Mouse (Mus musculus) liver, adult 2 months (tissue): ENCODE results near the gene Arl9. TPM values are rescaled to one million over a fixed set of nuclear protein-coding genes. Genes with fewer than 3 reads are reported as not detected.
"Not testable (repeated sequence)": the region's sequence is repeated elsewhere in the genome, so short reads cannot be mapped to it uniquely, and the experiment has no call there.

Experiments used
- DNase-seq: peaks from one replicate; pipeline ENCODE4 v3.0.0-alpha.2; 2011; ENCODE audit warnings: low read depth, low spot score; ENCODE audit errors: extremely low read depth
- H3K27ac ChIP-seq: fragments of 200-500 bp; replicated peaks from 2 replicates; pipeline ENCODE4 v1.5.1; 2012; ENCODE audit warnings: low read depth, mild to moderate bottlenecking, control low read depth, inconsistent platforms, low read length; ENCODE audit not compliant: insufficient read depth
- H3K27me3 ChIP-seq: fragments of 200-500 bp; 2 replicates; pipeline ENCODE4 v1.6.1; 2012; ENCODE audit warnings: mild to moderate bottlenecking, moderate library complexity, low read length, inconsistent platforms; ENCODE audit not compliant: control insufficient read depth, insufficient read depth
- H3K36me3 ChIP-seq: fragments of 200-500 bp; 2 replicates; pipeline ENCODE4 v1.6.1; 2012; ENCODE audit warnings: low read length, inconsistent platforms; ENCODE audit not compliant: control insufficient read depth, insufficient read depth
- H3K4me1 ChIP-seq: fragments of 200-500 bp; 2 replicates; pipeline ENCODE4 v1.6.1; 2011; ENCODE audit warnings: low read length; ENCODE audit not compliant: control insufficient read depth, insufficient read depth
- H3K4me3 ChIP-seq: fragments of 200-500 bp; 2 replicates; pipeline ENCODE4 v1.5.1; 2011; ENCODE audit warnings: low read depth, mild to moderate bottlenecking, control low read depth, low read length, moderate library complexity; ENCODE audit not compliant: insufficient read depth
- H3K79me2 ChIP-seq: fragments of 200-500 bp; 2 replicates; pipeline ENCODE4 v1.6.1; 2012; ENCODE audit warnings: inconsistent platforms, mild to moderate bottlenecking, low read length, moderate library complexity; ENCODE audit not compliant: control insufficient read depth, insufficient read depth
- H3K9ac ChIP-seq: fragments of 200-500 bp; 2 replicates; pipeline ENCODE4 v1.6.1; 2012; ENCODE audit warnings: low read depth, mild to moderate bottlenecking, control low read depth, inconsistent platforms, low read length
- CTCF ChIP-seq: fragments of 200-500 bp; IDR thresholded peaks from 2 replicates; pipeline ENCODE4 v1.5.1; 2011; ENCODE audit warnings: low read depth, low read length, control low read depth
- POLR2A ChIP-seq: fragments of 200-500 bp; IDR thresholded peaks from 2 replicates; pipeline ENCODE4 v1.6.1; 2011; ENCODE audit warnings: low read length, control low read depth; ENCODE audit not compliant: insufficient read depth; ENCODE audit errors: extremely low read depth
- WGBS: fragments of 180-500 bp; shearing (Covaris S2); methylation state at CpG from one replicate; pipeline ENCODE4 v1.1.7; 2018; 5-methylcytosine and 5-hydroxymethylcytosine counted together
- polyA plus RNA-seq: library from polyadenylated mRNA; depleted of rRNA; stranded (reverse); fragments of >200 nt; gene quantifications from 2 replicates; pipeline ENCODE4 v1.2.3, GENCODE M21; 2012
- total RNA-seq: library from RNA; depleted of rRNA; stranded (reverse); fragments of >200 nt; gene quantifications from 2 replicates; pipeline ENCODE4 v1.2.3, GENCODE M21; 2014

The Arl9 gene
- total and polyA plus RNA-seq, 2 experiments = 0.33 TPM; not detected in 1

GRCm38 (mm10) chr5:76962545-76962944, 41.3 kb upstream of the Arl9 start:
- Histone ChIP-seq H3K27me3 (no peaks in the 10 kb centered on the region), H3K27ac (no peak overlapping the region), H3K4me3 (no peak overlapping the region), H3K79me2 (peaks cover 4% of the 10 kb centered on the region; the same call in 1 of the 2 replicates), H3K4me1 (no peaks in the 10 kb centered on the region), H3K36me3 (peaks cover 78% of the 10 kb centered on the region), H3K9ac (no peak overlapping the region)
- 86% methylated on average over 11 of the region's 11 CpGs for WGBS
- no peak for TF ChIP-seq CTCF
- TF ChIP-seq POLR2A = no peak
- DNase-seq = no peak

- Histone ChIP-seq H3K4me1 (no peaks in the 10 kb centered on the region), H3K27ac (no peak overlapping the region), H3K9ac (no peak overlapping the region), H3K79me2 (no peaks in the 10 kb centered on the region), H3K36me3 (peaks cover 72% of the 10 kb centered on the region), H3K27me3 (no peaks in the 10 kb centered on the region), H3K4me3 (no peak overlapping the region)
- TF ChIP-seq CTCF (peak; percentile 64), POLR2A (no peak)
- WGBS = 92% methylated on average over 3 of the region's 3 CpGs
- no peak for DNase-seq
These were observed 39.2 kb upstream of the Arl9 start for GRCm38 (mm10) chr5:76964651-76965050.

GRCm38 (mm10) chr5:76969250-76969649, 34.6 kb upstream of the Arl9 start:
- H3K36me3 ChIP-seq = peaks cover 39% of the 10 kb centered on the region
- H3K27me3 ChIP-seq = no peaks in the 10 kb centered on the region
- 47% methylated on average over 5 of the region's 5 CpGs for WGBS
- no peak overlapping the region for H3K9ac ChIP-seq
- no peak overlapping the region for H3K27ac ChIP-seq
- TF ChIP-seq POLR2A (no peak), CTCF (no peak)
- H3K4me3 ChIP-seq = no peak overlapping the region
- DNase-seq = no peak
- H3K4me1 ChIP-seq = peaks cover 8% of the 10 kb centered on the region
- no peaks in the 10 kb centered on the region for H3K79me2 ChIP-seq

- H3K27me3 ChIP-seq, H3K9ac ChIP-seq, H3K27ac ChIP-seq, H3K4me3 ChIP-seq, H3K79me2 ChIP-seq, H3K4me1 ChIP-seq, DNase-seq: not testable (repeated sequence)
- WGBS = 85% methylated on average over 1 of the region's 1 CpGs
- H3K36me3 ChIP-seq = peaks cover 27% of the 10 kb centered on the region
These were observed 32.7 kb upstream of the Arl9 start for GRCm38 (mm10) chr5:76971115-76971514.

GRCm38 (mm10) chr5:76973488-76973887, 30.4 kb upstream of the Arl9 start:
- peak overlapping the region; percentile 99; the same call in 1 of the 2 replicates for H3K4me3 ChIP-seq
- H3K9ac ChIP-seq = peak overlapping the region; percentile 84; the same call in 1 of the 2 replicates
- H3K79me2 ChIP-seq = peaks cover 6% of the 10 kb centered on the region; the same call in 1 of the 2 replicates
- H3K27ac ChIP-seq = no peak overlapping the region
- no peak for TF ChIP-seq POLR2A
- no peak for TF ChIP-seq CTCF
- H3K36me3 ChIP-seq = peaks cover 20% of the 10 kb centered on the region
- H3K27me3 ChIP-seq = no peaks in the 10 kb centered on the region
- no peak for DNase-seq
- H3K4me1 ChIP-seq = peaks cover 9% of the 10 kb centered on the region
- 48% methylated on average over 3 of the region's 3 CpGs for WGBS

GRCm38 (mm10) chr5:76974207-76974553, 29.7 kb upstream of the Arl9 start:
- peak overlapping the region; percentile 99 for H3K4me3 ChIP-seq
- H3K9ac ChIP-seq = peak overlapping the region; percentile 84
- WGBS = under 1% methylated on average over 17 of the region's 17 CpGs
- no peak for DNase-seq
- TF ChIP-seq POLR2A (no peak), CTCF (no peak)
- H3K79me2 ChIP-seq = peaks cover 6% of the 10 kb centered on the region; the same call in 1 of the 2 replicates
- H3K36me3 ChIP-seq = peaks cover 18% of the 10 kb centered on the region
- H3K27me3 ChIP-seq = no peaks in the 10 kb centered on the region
- H3K27ac ChIP-seq = peak overlapping the region; percentile 77
- peaks cover 9% of the 10 kb centered on the region for H3K4me1 ChIP-seq
